Mouse (Mus musculus) urinary bladder, adult 18-20 months (tissue): ENCODE data around the gene Map3k21.
A peak's percentile ranks its signal among the peaks of the same experiment; 100 is the strongest.

ENCODE experiments used
- DNase-seq, 2 experiments: peaks; one replicate each; pipeline ENCODE4 v3.0.0; 2022; ENCODE audit warnings: low spot score in 2 of 2, mixed read lengths in 2 of 2

Gene Map3k21

GRCm38 (mm10) chr8:125910365-125911228 is at the start of gene Map3k21:
Gene Map3k21 (plus strand): TSS chr8:125910450.
- peak in 1 of 2 experiments; percentile 35 for DNase-seq

- no peak for DNase-seq
Observed at GRCm38 (mm10) chr8:125866125-125866524, 44.1 kb upstream of the Map3k21 start.

- no peak for DNase-seq
Observed at GRCm38 (mm10) chr8:125868552-125868951, 41.7 kb upstream of the Map3k21 start.

- DNase-seq: no peak
Observed at GRCm38 (mm10) chr8:125869739-125870138, 40.5 kb upstream of the Map3k21 start.

- no peak for DNase-seq
Observed at GRCm38 (mm10) chr8:125870179-125870702, 40.0 kb upstream of the Map3k21 start.

GRCm38 (mm10) chr8:125870821-125871321 is 39.4 kb upstream of the Map3k21 start:
- peak; percentile 28 to 42 for DNase-seq

GRCm38 (mm10) chr8:125872501-125873249 is 37.6 kb upstream of the Map3k21 start:
- DNase-seq: no peak

GRCm38 (mm10) chr8:125873250-125873534 is 37.1 kb upstream of the Map3k21 start:
- DNase-seq: no peak

- DNase-seq: no peak
Observed at GRCm38 (mm10) chr8:125880447-125880846, 29.8 kb upstream of the Map3k21 start.

GRCm38 (mm10) chr8:125887549-125887948 is 22.7 kb upstream of the Map3k21 start:
- DNase-seq: no peak

GRCm38 (mm10) chr8:125889920-125890319 is 20.3 kb upstream of the Map3k21 start:
- DNase-seq: no peak

GRCm38 (mm10) chr8:125897388-125897787 is 12.9 kb upstream of the Map3k21 start:
- no peak for DNase-seq

- no peak for DNase-seq
Observed at GRCm38 (mm10) chr8:125897868-125898788, 12.1 kb upstream of the Map3k21 start, which contains the start of gene Pcnx2. Gene Pcnx2 (minus strand): TSS chr8:125898317.

- DNase-seq: no peak
Observed at GRCm38 (mm10) chr8:125898899-125899298, 11.4 kb upstream of the Map3k21 start.

- DNase-seq: no peak
Observed at GRCm38 (mm10) chr8:125901167-125901566, 9.1 kb upstream of the Map3k21 start.

- DNase-seq: no peak
Observed at GRCm38 (mm10) chr8:125902521-125902920, 7.7 kb upstream of the Map3k21 start.

GRCm38 (mm10) chr8:125905341-125905740 is 4.9 kb upstream of the Map3k21 start:
- DNase-seq: no peak

GRCm38 (mm10) chr8:125907311-125907710 is 2.9 kb upstream of the Map3k21 start:
- DNase-seq: no peak

GRCm38 (mm10) chr8:125909661-125910364 is 437 bp upstream of the Map3k21 start:
- peak; percentile 65 to 74 for DNase-seq

GRCm38 (mm10) chr8:125911229-125911580 is 955 bp downstream of the Map3k21 start:
- no peak for DNase-seq

GRCm38 (mm10) chr8:125913206-125913605 is 3.0 kb downstream of the Map3k21 start:
- no peak for DNase-seq
